Mouse (Mus musculus): ENCODE measurements around the gene 1500011B03Rik. TPM values are rescaled to one million over a fixed set of nuclear protein-coding genes. Genes with fewer than 3 reads are reported as not detected.

1500011B03Rik gene
- polyA plus RNA-seq, 1 experiment, result 34.7 TPM

DNA sequence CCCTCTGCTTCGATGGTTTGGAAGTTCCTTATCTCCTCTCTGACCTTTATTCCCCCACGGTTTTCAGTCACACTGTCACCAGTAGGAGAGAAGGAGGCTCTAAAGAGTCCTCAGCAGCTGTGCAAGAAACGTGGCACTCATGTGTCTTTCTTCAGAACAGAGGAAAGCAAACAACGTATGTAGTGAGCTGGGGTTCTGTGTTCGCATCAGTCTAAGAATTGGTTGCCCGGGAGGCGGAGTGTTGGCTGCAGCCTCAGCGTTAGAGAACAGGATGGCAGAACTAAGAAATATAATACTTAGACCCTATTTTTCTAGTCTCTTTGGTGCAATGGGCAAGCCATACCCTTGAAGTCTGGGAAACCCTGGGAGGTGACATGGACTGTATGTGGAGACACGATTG lies 40.3 kb downstream of the 1500011B03Rik start:
- H3K4me1 ChIP-seq (ENCODE audit: control insufficient read depth, insufficient read depth, low read length), result no peaks in the 10 kb centered on the region
- 72% methylated on average over 9 of the region's 9 CpGs for WGBS
- H3K27ac ChIP-seq (ENCODE audit: insufficient read depth, low read depth, low read length), result no peak overlapping the region
- H3K27me3 ChIP-seq (replicated peaks; ENCODE audit: control insufficient read depth, insufficient read depth, low read length), result no peaks in the 10 kb centered on the region
- no peak overlapping the region for H3K4me3 ChIP-seq (ENCODE audit: insufficient read depth, low read depth, low read length)
- TF ChIP-seq CTCF (conservative IDR thresholded peaks at IDR 0.05; ENCODE audit: insufficient read depth, insufficient read length, low read depth, low read length) (no peak), POLR2A (IDR thresholded peaks at IDR 0.05; ENCODE audit: low read depth, low read length) (no peak)
- DNase-seq, result no peak
- no peaks in the 10 kb centered on the region for H3K36me3 ChIP-seq (ENCODE audit: control insufficient read depth, insufficient read depth, low read length)

DNA sequence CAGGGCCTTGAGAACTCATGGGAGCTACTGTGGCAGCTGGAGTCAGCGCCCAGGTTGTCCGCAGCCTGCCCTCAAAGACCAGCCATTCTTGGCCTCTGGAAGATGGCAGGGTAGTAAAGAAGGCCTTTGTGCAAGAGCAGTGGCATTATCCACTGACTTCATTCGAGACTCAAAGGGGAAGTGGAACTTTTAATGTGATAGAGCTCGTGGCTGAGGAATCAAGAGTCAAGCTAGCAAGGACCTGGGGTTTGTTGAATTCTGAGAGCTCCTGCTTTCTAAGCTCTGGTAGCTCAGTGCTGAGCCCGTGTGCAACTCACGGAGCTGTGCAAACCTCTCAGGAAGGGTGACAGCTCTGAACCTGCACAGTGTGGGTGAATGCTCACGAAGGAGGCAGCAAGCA lies 42.4 kb downstream of the 1500011B03Rik start:
- 83% methylated on average over 7 of the region's 7 CpGs for WGBS
- no peak for DNase-seq
- H3K4me1 ChIP-seq (ENCODE audit: control insufficient read depth, insufficient read depth, low read length), result no peaks in the 10 kb centered on the region
- no peak overlapping the region for H3K27ac ChIP-seq (ENCODE audit: insufficient read depth, low read depth, low read length)
- no peak overlapping the region for H3K4me3 ChIP-seq (ENCODE audit: insufficient read depth, low read depth, low read length)
- no peak for TF ChIP-seq CTCF (conservative IDR thresholded peaks at IDR 0.05; ENCODE audit: insufficient read depth, insufficient read length, low read depth, low read length)
- TF ChIP-seq POLR2A (IDR thresholded peaks at IDR 0.05; ENCODE audit: low read depth, low read length), result no peak
- H3K36me3 ChIP-seq (ENCODE audit: control insufficient read depth, insufficient read depth, low read length), result no peaks in the 10 kb centered on the region
- H3K27me3 ChIP-seq (replicated peaks; ENCODE audit: control insufficient read depth, insufficient read depth, low read length), result no peaks in the 10 kb centered on the region

DNA sequence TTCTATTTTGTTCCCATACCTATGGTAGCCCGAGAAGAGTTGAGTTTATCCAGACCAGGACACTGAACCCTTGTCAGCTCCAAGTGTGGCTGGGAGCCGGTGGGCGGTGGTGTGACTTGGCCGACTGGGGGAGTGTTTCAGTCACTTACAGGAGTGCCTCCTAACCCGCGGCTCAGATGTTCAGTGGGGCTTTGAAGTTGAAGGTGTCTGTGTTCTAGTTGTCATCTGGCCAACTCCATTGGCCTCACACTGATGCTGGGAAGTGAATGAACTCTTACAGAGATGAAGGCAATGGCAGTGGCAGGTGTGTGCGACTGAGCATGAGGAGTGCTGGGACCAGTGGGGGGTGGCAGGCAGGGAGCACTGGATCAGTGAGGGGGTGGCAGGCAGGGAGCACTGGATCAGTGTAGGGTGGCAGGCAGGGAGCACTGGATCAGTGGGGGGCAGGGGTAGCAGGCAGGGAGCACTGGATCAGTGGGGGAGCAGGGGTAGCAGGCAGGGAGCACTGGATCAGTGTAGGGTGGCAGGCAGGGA lies 43.2 kb downstream of the 1500011B03Rik start:
- no peak for DNase-seq
- TF ChIP-seq POLR2A (IDR thresholded peaks at IDR 0.05; ENCODE audit: low read depth, low read length) (no peak), CTCF (conservative IDR thresholded peaks at IDR 0.05; ENCODE audit: insufficient read depth, insufficient read length, low read depth, low read length) (no peak)
- Histone ChIP-seq H3K4me1 (ENCODE audit: control insufficient read depth, insufficient read depth, low read length) (no peaks in the 10 kb centered on the region), H3K36me3 (ENCODE audit: control insufficient read depth, insufficient read depth, low read length) (no peaks in the 10 kb centered on the region), H3K27me3 (replicated peaks; ENCODE audit: control insufficient read depth, insufficient read depth, low read length) (no peaks in the 10 kb centered on the region), H3K4me3 (ENCODE audit: insufficient read depth, low read depth, low read length) (no peak overlapping the region), H3K27ac (ENCODE audit: insufficient read depth, low read depth, low read length) (no peak overlapping the region)
- WGBS, result 61% methylated on average over 7 of the region's 7 CpGs

DNA sequence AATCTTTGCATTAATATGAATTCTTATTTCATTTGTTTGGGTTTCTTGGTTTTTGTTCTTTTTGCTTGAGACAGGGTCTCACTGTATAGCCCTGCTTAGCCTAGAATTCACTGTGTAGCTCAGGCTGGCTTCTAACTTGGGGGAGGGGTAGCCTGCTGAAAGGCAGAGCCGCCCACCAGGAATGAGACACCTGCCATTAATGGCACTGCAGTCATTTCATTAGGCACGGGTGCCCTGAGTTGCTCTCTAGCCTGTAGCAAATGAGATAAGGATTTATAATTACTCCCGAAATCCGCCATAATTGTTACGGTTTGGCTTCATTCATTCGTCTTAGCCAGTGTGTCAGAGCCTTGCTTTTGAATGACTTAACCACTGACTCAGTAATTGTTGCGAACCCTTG lies 47.1 kb downstream of the 1500011B03Rik start:
- TF ChIP-seq CTCF (conservative IDR thresholded peaks at IDR 0.05; ENCODE audit: insufficient read depth, insufficient read length, low read depth, low read length) (no peak), POLR2A (IDR thresholded peaks at IDR 0.05; ENCODE audit: low read depth, low read length) (no peak)
- no peak for DNase-seq
- Histone ChIP-seq H3K36me3 (ENCODE audit: control insufficient read depth, insufficient read depth, low read length) (no peaks in the 10 kb centered on the region), H3K4me3 (ENCODE audit: insufficient read depth, low read depth, low read length) (no peak overlapping the region), H3K4me1 (ENCODE audit: control insufficient read depth, insufficient read depth, low read length) (no peaks in the 10 kb centered on the region; the same call in 1 of the 2 replicates), H3K27me3 (replicated peaks; ENCODE audit: control insufficient read depth, insufficient read depth, low read length) (no peaks in the 10 kb centered on the region), H3K27ac (ENCODE audit: insufficient read depth, low read depth, low read length) (no peak overlapping the region)
- WGBS, result 80% methylated on average over 7 of the region's 7 CpGs

GRCm38 (mm10) chr5:114775056-114775979 lies 48.0 kb downstream of the 1500011B03Rik start, which contains the start of gene Git2:
Gene Git2, minus strand, starts transcription at chr5:114775517.
- no peak for TF ChIP-seq CTCF (conservative IDR thresholded peaks at IDR 0.05; ENCODE audit: insufficient read depth, insufficient read length, low read depth, low read length)
- Histone ChIP-seq H3K27ac (ENCODE audit: insufficient read depth, low read depth, low read length) (peak within 1 kb of the TSS; percentile 98), H3K4me3 (ENCODE audit: insufficient read depth, low read depth, low read length) (peak within 1 kb of the TSS; percentile 78), H3K27me3 (replicated peaks; ENCODE audit: control insufficient read depth, insufficient read depth, low read length) (no peaks in the 10 kb centered on the region), H3K4me1 (ENCODE audit: control insufficient read depth, insufficient read depth, low read length) (no peaks in the 10 kb centered on the region; the same call in 1 of the 2 replicates), H3K36me3 (ENCODE audit: control insufficient read depth, insufficient read depth, low read length) (no peaks in the 10 kb centered on the region)
- 2% methylated on average over 56 of the region's 63 CpGs for WGBS
- DNase-seq, result peak; percentile 8

- Histone ChIP-seq H3K4me1 (ENCODE audit: control insufficient read depth, insufficient read depth, low read length) (no peaks in the 10 kb centered on the region; the same call in 1 of the 2 replicates), H3K4me3 (ENCODE audit: insufficient read depth, low read depth, low read length) (peak within 1 kb of the TSS; percentile 78), H3K27me3 (replicated peaks; ENCODE audit: control insufficient read depth, insufficient read depth, low read length) (no peaks in the 10 kb centered on the region), H3K36me3 (ENCODE audit: control insufficient read depth, insufficient read depth, low read length) (no peaks in the 10 kb centered on the region), H3K27ac (ENCODE audit: insufficient read depth, low read depth, low read length) (peak within 1 kb of the TSS; percentile 98)
- TF ChIP-seq CTCF (conservative IDR thresholded peaks at IDR 0.05; ENCODE audit: insufficient read depth, insufficient read length, low read depth, low read length) (no peak), POLR2A (IDR thresholded peaks at IDR 0.05; ENCODE audit: low read depth, low read length) (peak; percentile 34)
- 1% methylated on average over 72 of the region's 73 CpGs for WGBS
- peak; percentile 95 for DNase-seq
Observed at GRCm38 (mm10) chr5:114774403-114775051, 48.7 kb downstream of the 1500011B03Rik start, which contains the start of gene Ankrd13a. Gene Ankrd13a, plus strand, starts transcription at chr5:114774677.
